Mouse (Mus musculus) testis, adult 2 months (tissue): ENCODE measurements at regions not wholly inside any gene's neighbourhood (a gene's known extent, or its start where the extent isn't known, plus 50 kb on each side); places are given as distances from the start of the nearest gene placed in this dataset.

Experiments used
- CTCF ChIP-seq: fragments of 200-500 bp; IDR thresholded peaks from 2 replicates; pipeline ENCODE4 v1.5.1; 2012; ENCODE audit warnings: low read depth, mild to moderate bottlenecking, inconsistent platforms, low read length, moderate library complexity; ENCODE audit not compliant: control insufficient read depth, insufficient read depth, insufficient replicate concordance
- POLR2A ChIP-seq: fragments of 200-500 bp; IDR thresholded peaks from 2 replicates; pipeline ENCODE4 v1.6.1; 2012; ENCODE audit warnings: low read depth, mild to moderate bottlenecking, inconsistent platforms, low read length, moderate library complexity; ENCODE audit not compliant: control insufficient read depth

DNA sequence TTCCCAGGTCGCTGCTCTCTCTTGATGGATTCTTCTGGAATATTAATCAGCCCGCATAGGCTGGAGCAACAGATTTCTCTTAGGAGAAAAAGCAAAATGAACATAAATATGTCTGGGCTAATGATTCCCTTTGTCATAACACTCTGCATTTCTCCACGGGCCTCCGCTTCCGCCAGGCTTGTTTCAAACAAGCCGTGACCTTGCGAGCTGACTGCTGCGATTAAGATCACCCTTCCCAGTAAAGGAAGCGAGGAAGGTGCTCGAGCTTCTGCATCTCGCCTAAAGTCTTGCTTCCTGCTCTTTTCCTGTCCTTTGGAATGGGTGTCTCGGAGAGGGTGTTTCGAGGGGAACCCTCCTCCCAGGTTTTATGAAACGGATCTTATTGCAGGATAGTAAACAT lies 216.3 kb upstream of the Tle3 start:
- no peak for TF ChIP-seq CTCF
- TF ChIP-seq POLR2A, result no peak
